Mouse (Mus musculus) ES-E14 (cell line): ENCODE results near the gene Grhl1. TPM values are rescaled to one million over a fixed set of nuclear protein-coding genes. Genes with fewer than 3 reads are reported as not detected.
A peak's percentile ranks its signal among the peaks of the same experiment; 100 is the strongest.
"Not testable (repeated sequence)": the region's sequence is repeated elsewhere in the genome, so short reads cannot be mapped to it uniquely, and the experiment has no call there.

Experiments used
- DNase-seq: peaks from one replicate; pipeline ENCODE4 v3.0.0-alpha.2; 2013; ENCODE audit warnings: low read depth, low spot score
- H3K27ac ChIP-seq: 2 replicates; pipeline ENCODE4 v1.5.1; 2012; ENCODE audit warnings: low read depth, mild to moderate bottlenecking, low read length, moderate library complexity, mixed read lengths; ENCODE audit not compliant: poor library complexity, insufficient read depth, severe bottlenecking
- H3K36me3 ChIP-seq: 2 replicates; pipeline ENCODE4 v1.6.1; 2012; ENCODE audit warnings: mild to moderate bottlenecking, low read length, moderate library complexity, mixed read lengths; ENCODE audit not compliant: control insufficient read depth, poor library complexity, insufficient read depth, severe bottlenecking
- H3K4me1 ChIP-seq, 2 experiments: fragments of 150-350 bp in 1 of 2; sonication (generic) in 1 of 2; 2 replicates each; pipeline ENCODE4 v1.6.1; 2012; ENCODE audit warnings: low read length in 2 of 2, mild to moderate bottlenecking in 1 of 2, mixed read lengths in 1 of 2; ENCODE audit not compliant: control insufficient read depth in 2 of 2, insufficient read depth in 2 of 2, poor library complexity in 1 of 2
- H3K4me3 ChIP-seq, 2 experiments: fragments of 150-350 bp in 1 of 2; sonication (generic) in 1 of 2; 2 replicates each; pipeline ENCODE4 v1.5.1; 2012; ENCODE audit warnings: low read length in 2 of 2, low read depth in 1 of 2, mild to moderate bottlenecking in 1 of 2, mixed read lengths in 1 of 2; ENCODE audit not compliant: insufficient read depth in 1 of 2, poor library complexity in 1 of 2, severe bottlenecking in 1 of 2
- H3K9ac ChIP-seq: 2 replicates; pipeline ENCODE4 v1.6.1; 2012; ENCODE audit warnings: low read depth, mild to moderate bottlenecking, low read length, mixed read lengths; ENCODE audit not compliant: poor library complexity, insufficient read depth, severe bottlenecking
- H3K9me3 ChIP-seq: fragments of 150-350 bp; sonication (generic); 2 replicates; pipeline ENCODE4 v1.6.1; 2012; ENCODE audit warnings: low read depth, mild to moderate bottlenecking, low read length; ENCODE audit not compliant: control insufficient read depth, insufficient read depth
- CHD2 ChIP-seq: IDR thresholded peaks from 2 replicates; pipeline ENCODE4 v1.6.1; 2014; ENCODE audit warnings: mild to moderate bottlenecking, low read depth, low read length, inconsistent platforms
- HCFC1 ChIP-seq: IDR thresholded peaks from 2 replicates; pipeline ENCODE4 v1.6.1; 2012; ENCODE audit warnings: low read length, inconsistent platforms, borderline replicate concordance; ENCODE audit not compliant: insufficient read depth
- MAFK ChIP-seq: IDR thresholded peaks from 2 replicates; pipeline ENCODE4 v1.6.1; 2014; ENCODE audit warnings: mild to moderate bottlenecking, low read depth, low read length, inconsistent platforms; ENCODE audit not compliant: insufficient read depth
- ZC3H11A ChIP-seq: IDR thresholded peaks from 2 replicates; pipeline ENCODE4 v1.6.1; 2012; ENCODE audit warnings: low read depth, mild to moderate bottlenecking, inconsistent platforms, low read length, borderline replicate concordance
- ZNF384 ChIP-seq: IDR thresholded peaks from 2 replicates; pipeline ENCODE4 v1.6.1; 2012; ENCODE audit warnings: low read depth, low read length, inconsistent platforms
- in situ Hi-C, 2 experiments: fragments of 600-800 bp; cut with MboI; formaldehyde crosslinking; loops; one replicate each; pipeline ENCODE4 v1.15.1; 2025; ENCODE audit warnings: low sequenced_read_pairs in 2 of 2, inconsistent platforms in 1 of 2; ENCODE audit not compliant: unreplicated experiment in 2 of 2
- total RNA-seq: library from RNA; depleted of rRNA; stranded (reverse); fragments of 300-350 nt; gene quantifications from 2 replicates; pipeline ENCODE4 v1.2.3, GENCODE M21; 2012

The Grhl1 gene
- total RNA-seq, 1 experiment = 4.6 TPM

DNA sequence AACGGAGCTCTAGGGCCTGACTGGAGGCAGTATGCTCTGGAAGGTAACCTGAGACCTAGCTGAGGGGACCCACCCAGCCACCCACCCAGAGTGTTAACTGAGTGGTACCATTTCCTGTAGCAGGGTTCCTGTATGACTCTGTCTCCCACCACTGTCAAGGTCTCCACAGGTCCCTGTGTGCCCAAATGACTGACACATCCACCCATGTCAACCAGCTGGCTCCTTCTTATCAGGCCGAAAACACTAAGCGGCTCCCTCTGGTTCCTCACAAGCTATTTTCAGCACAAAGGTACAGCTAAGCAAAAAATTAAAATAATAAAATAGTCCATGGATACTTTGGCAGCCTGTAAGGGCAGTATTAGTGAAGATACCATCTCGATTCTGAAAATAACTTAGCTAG, 62.1 kb downstream of the Grhl1 start:
- no peak for DNase-seq
- Histone ChIP-seq H3K9ac (no peak overlapping the region), H3K4me1 (peaks cover 4% of the 10 kb centered on the region in 2 experiments; a peak in 3 of 4 replicates), H3K36me3 (no peaks in the 10 kb centered on the region), H3K27ac (no peak overlapping the region), H3K9me3 (no peaks in the 10 kb centered on the region), H3K4me3 (no peak overlapping the region)
- in situ Hi-C loops = no loop called here
- TF ChIP-seq MAFK (no peak), CHD2 (no peak), HCFC1 (no peak), ZNF384 (no peak), ZC3H11A (no peak)

DNA sequence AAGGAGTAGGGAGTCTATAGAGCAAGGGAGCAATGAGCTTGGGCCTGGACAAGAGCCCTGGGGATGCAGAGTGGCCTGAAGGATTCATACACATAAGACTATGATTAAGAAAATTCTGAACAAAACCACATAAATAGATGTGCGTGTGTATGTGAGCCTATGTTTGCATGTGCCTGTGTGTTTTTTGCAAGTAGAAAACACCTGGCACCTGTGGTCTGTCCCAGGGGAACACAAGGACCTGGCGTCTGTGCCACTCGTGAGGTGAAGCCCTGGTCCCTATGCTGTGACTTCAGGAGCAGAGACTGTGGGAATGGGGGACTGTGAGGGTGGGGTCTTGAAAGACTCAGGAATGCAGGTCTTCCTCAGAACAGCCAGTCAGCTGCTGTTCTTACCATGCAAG, 62.6 kb downstream of the Grhl1 start:
- peaks cover 4% of the 10 kb centered on the region in 2 experiments; a peak in 3 of 4 replicates for H3K4me1 ChIP-seq
- in situ Hi-C loops = no loop called here
- no peak for TF ChIP-seq CHD2
- no peak for TF ChIP-seq ZC3H11A
- TF ChIP-seq HCFC1 = no peak
- no peak for TF ChIP-seq ZNF384
- TF ChIP-seq MAFK = no peak
- H3K9me3 ChIP-seq = no peaks in the 10 kb centered on the region
- H3K4me3 ChIP-seq = no peak overlapping the region
- H3K36me3 ChIP-seq = no peaks in the 10 kb centered on the region
- H3K27ac ChIP-seq = no peak overlapping the region
- no peak overlapping the region for H3K9ac ChIP-seq
- no peak for DNase-seq

DNA sequence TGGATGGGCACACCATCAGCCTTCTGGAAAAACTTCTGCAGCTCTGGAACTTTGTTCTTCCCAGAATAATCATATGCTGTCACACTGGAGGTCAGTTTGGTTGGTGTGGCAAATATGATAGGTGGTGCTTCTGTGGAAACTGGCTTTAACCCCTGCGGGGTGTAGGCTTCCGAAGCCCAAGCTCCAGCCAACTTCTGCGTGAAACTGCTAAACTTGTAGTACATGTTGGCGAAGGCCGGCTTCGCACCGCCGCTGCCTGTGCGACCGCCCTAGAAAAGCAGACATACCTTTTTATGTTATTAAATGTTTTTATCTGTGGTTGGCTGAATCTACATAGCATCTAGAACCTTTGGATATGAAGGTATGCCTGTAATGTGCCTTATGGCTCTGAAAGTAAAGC, 66.7 kb downstream of the Grhl1 start:
- H3K9me3 ChIP-seq, H3K4me3 ChIP-seq, DNase-seq, H3K27ac ChIP-seq, H3K4me1 ChIP-seq, in situ Hi-C loops, H3K9ac ChIP-seq, H3K36me3 ChIP-seq: not testable (repeated sequence)

DNA sequence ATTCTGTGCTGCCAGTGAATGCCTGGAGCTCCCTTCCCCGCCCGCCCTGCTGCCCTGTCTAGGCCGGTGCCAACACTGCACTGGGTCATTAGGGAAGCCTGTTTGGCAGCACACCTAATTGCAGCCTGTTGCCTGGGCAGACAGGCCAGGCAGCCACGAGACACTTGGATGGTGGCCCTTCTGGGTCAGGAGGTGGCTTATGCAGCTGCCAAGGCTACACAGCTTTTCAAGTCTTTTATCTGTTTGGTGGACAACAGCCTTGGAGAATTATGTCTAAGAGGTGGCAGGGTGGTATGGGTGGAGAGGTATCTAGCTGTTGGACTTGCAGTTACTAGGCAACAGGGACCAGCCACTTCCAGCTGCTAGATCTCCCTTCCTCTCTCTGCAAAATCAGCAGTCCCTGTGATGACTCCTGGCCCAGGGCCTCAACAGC, 70.3 kb downstream of the Grhl1 start:
- no peak overlapping the region for H3K4me3 ChIP-seq
- no peak overlapping the region for H3K27ac ChIP-seq
- no peaks in the 10 kb centered on the region for H3K36me3 ChIP-seq
- H3K4me1 ChIP-seq = peaks cover 0 to 3% of the 10 kb centered on the region in 2 experiments; a peak in 1 of 4 replicates
- H3K9ac ChIP-seq = no peak overlapping the region
- in situ Hi-C loops = no loop called here
- TF ChIP-seq ZNF384 = no peak
- no peak for TF ChIP-seq ZC3H11A
- no peak for DNase-seq
- H3K9me3 ChIP-seq = no peaks in the 10 kb centered on the region

DNA sequence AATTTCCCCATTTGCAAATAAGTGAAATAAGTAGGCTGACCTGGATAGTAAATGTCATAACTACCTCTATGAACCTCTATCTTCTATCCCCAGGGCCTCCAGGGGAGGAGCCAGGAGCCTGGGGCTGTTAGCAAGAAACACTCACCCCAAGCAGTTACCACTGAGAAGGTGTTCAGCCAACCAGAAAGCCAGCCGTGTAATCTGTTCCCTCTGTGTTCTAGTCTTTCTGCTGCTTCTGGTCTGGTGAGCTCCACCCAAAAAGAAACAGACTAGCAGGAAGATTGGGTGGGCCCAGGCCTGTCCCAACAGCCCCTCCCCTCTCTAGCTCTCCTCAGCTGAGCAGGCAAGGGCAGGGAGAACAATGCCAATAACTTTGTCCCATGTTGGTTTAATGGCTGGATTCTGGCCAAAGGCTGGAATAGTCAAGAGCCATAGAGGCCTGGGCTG, 72.1 kb downstream of the Grhl1 start:
- peak; percentile 34 for DNase-seq
- H3K4me3 ChIP-seq = no peak overlapping the region

More for the DNA sequence above, 72.1 kb downstream of the Grhl1 start:
- Histone ChIP-seq H3K9ac (no peak overlapping the region), H3K36me3 (no peaks in the 10 kb centered on the region), H3K4me1 (peaks cover 2 to 3% of the 10 kb centered on the region in 2 experiments; a peak in 2 of 4 replicates), H3K27ac (no peak overlapping the region), H3K9me3 (no peaks in the 10 kb centered on the region)
- in situ Hi-C loops = no loop called here
- TF ChIP-seq CHD2 (no peak), ZC3H11A (no peak)
